Mouse (Mus musculus): ENCODE results near the gene Crkl. TPM values are rescaled to one million over a fixed set of nuclear protein-coding genes. Genes with fewer than 3 reads are reported as not detected.
"Not testable (repeated sequence)": the region's sequence is repeated elsewhere in the genome, so short reads cannot be mapped to it uniquely, and the experiment has no call there.

The Crkl gene
- polyA plus RNA-seq, 1 experiment from 2014 or later = 59.9 TPM

DNA sequence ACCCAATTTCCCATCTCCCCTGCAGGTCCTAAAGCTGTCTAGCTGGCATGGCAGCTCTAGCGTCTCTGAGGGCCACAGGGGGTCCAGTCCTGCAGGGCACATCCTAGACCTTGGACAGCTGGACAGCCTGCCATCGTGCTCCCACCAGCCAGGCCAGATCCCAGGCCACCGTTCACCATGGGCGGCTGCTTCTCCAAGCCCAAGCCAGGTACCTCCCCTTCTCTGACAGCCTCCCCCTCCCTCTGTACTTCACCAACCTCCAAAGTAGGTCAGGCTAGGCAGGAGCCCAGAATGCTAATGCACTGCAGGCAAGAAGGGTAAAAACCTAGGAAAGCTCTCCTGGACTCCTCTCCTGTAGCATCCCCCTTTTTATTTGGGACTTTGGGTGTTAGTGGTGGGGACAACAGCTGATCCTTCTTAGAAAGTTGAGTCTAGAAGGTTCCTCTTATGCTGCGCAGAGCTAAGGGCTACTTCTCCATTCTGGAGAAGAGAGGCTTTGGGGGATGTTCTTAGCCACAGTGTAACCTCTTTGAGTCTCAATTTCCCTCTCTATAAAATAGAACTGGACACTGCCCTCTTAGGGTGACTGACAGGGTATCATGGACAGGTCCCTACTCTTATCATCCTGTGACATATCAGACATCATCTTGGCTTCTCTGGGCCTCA, 40.2 kb downstream of the Crkl start:
- H3K9ac ChIP-seq (ENCODE audit: low read depth, low read length) = no peak overlapping the region
- no peak overlapping the region for H3K4me3 ChIP-seq (ENCODE audit: low read depth, low read length)
- no peak overlapping the region for H3K4me2 ChIP-seq (ENCODE audit: low read depth, low read length)
- WGBS = 71% methylated on average over 5 of the region's 5 CpGs
- 0 out of 2 replicates have a peak, but pooled peaks cover 9% of the 10 kb centered on the region for H3K4me1 ChIP-seq (ENCODE audit: control insufficient read depth, insufficient read depth, low read length)
- no peak overlapping the region for H3K27ac ChIP-seq (replicated peaks; ENCODE audit: low read depth, low read length)
- peaks cover 12% of the 10 kb centered on the region; the same call in 1 of the 2 replicates for H3K36me3 ChIP-seq (ENCODE audit: control insufficient read depth, insufficient read depth, low read length)
- no peaks in the 10 kb centered on the region for H3K9me3 ChIP-seq (ENCODE audit: control insufficient read depth, low read length)
- no peak for ATAC-seq (ENCODE audit: low read depth)
- DNase-seq (ENCODE audit: low spot score) = no peak
- H3K27me3 ChIP-seq (replicated peaks; ENCODE audit: control insufficient read depth, insufficient read depth, low read length) = peaks cover 12% of the 10 kb centered on the region; the same call in 1 of the 2 replicates

DNA sequence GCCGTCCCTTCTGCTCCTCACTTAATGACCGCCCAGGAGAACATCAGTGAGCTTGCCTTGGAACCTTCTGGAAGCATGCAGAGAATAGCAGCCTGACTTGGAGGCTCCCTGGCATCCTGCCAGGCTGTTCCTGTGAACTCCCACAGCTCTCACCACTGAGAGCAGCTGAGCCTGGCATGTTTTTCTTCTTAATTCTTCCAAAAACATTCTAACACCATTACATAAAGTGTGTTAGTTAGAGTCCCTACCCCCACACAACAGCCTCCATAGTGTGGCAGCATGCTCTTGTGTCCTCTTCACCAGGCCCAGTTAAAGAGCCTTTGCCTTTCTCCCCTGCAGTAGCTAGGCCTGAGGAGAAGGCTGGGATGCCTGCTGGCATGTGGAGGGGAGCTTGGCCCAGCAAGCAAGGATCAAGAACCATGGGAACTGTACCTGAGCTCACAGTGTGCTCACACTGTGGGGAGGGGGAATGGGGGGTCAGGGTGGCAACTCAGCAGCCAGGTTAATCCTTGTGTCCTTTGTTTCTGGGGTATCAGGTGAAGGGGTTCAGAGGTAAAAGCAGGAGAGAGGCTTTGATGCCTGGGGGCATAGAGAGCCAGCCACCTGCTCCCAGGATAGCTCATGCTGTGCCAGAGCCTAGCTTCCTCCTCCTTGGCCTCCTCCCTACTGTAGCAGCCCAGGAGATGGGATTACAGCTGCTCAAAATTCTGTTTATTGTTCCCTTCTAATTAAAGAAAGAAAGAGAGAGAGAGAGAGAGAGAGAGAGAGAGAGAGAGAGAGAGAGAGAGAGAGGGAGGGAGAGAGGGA, 44.9 kb downstream of the Crkl start:
- no peak overlapping the region for H3K4me3 ChIP-seq (ENCODE audit: low read depth, low read length)
- 0 out of 2 replicates have a peak, but pooled peaks cover 9% of the 10 kb centered on the region for H3K4me1 ChIP-seq (ENCODE audit: control insufficient read depth, insufficient read depth, low read length)
- ATAC-seq (ENCODE audit: low read depth) (peak; percentile 80), DNase-seq (ENCODE audit: low spot score) (peak; percentile 88)
- H3K36me3 ChIP-seq (ENCODE audit: control insufficient read depth, insufficient read depth, low read length) = no peaks in the 10 kb centered on the region
- H3K27ac ChIP-seq (replicated peaks; ENCODE audit: low read depth, low read length) = no peak overlapping the region
- H3K9ac ChIP-seq (ENCODE audit: low read depth, low read length) = no peak overlapping the region
- no peak overlapping the region for H3K4me2 ChIP-seq (ENCODE audit: low read depth, low read length)
- 74% methylated on average over 2 of the region's 2 CpGs for WGBS
- no peaks in the 10 kb centered on the region for H3K9me3 ChIP-seq (ENCODE audit: control insufficient read depth, low read length)
- no peaks in the 10 kb centered on the region for H3K27me3 ChIP-seq (replicated peaks; ENCODE audit: control insufficient read depth, insufficient read depth, low read length)

DNA sequence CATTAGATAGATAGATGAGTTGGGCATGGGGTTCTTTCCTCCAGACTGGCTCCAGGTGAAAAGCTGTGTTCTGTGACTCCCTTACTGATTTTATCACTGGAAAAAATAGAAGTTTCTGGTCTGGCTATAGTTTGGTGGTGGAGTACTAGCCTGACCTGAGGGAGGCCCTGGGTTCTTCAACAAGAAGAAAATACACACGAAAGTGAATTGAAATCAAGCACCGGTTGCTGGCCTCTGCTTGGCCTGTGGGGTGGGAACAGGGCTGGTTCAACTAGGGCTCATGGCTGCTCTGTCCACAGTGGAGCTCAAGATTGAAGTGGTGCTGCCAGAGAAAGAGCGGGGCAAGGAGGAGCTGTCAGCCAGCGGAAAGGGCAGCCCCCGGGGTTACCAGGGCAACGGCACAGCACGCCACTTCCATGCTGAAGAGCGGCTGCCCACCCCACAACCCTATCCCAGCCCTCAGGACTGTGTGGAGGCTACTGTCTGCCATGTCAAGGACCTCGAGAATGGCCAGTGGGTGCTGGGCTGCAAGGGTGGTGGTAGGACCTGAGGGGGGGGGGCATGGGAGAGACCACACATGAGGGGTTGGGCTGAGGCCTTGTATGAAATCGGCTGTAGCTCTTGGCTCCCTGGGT, 47.6 kb downstream of the Crkl start:
- ATAC-seq (ENCODE audit: low read depth) (peak; percentile 44; the same call in 1 of the 2 replicates), DNase-seq (ENCODE audit: low spot score) (no peak)
- H3K36me3 ChIP-seq (ENCODE audit: control insufficient read depth, insufficient read depth, low read length) = no peaks in the 10 kb centered on the region
- H3K9ac ChIP-seq (ENCODE audit: low read depth, low read length) = no peak overlapping the region
- H3K27ac ChIP-seq (replicated peaks; ENCODE audit: low read depth, low read length) = no peak overlapping the region
- no peak overlapping the region for H3K4me2 ChIP-seq (ENCODE audit: low read depth, low read length)
- H3K4me1 ChIP-seq (ENCODE audit: control insufficient read depth, insufficient read depth, low read length) = 0 out of 2 replicates have a peak, but pooled peaks cover 9% of the 10 kb centered on the region
- no peaks in the 10 kb centered on the region for H3K27me3 ChIP-seq (replicated peaks; ENCODE audit: control insufficient read depth, insufficient read depth, low read length)
- H3K9me3 ChIP-seq (ENCODE audit: control insufficient read depth, low read length) = no peaks in the 10 kb centered on the region
- WGBS = 36% methylated on average over 10 of the region's 10 CpGs
- no peak overlapping the region for H3K4me3 ChIP-seq (ENCODE audit: low read depth, low read length)

DNA sequence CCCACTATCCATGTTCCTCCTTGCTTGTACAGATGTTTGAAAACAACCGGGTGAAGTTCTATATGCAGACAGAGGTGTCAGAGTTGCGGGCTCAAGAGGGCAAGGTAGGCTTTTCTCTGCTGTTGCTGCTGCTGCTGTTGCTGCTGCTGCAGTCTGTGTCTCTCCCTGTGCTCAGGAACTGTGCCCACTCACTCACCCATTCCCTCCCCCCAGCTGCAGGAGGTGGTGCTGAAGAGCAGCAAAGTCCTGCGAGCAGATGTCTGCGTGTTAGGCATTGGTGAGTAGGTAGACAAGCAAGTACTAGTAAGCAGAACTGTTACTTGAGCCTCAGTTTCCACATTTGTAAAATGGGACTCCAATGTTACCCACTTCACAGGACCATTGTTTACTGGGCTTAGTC, 50.9 kb downstream of the Crkl start:
- H3K4me3 ChIP-seq (ENCODE audit: low read depth, low read length) = no peak overlapping the region

DNA sequence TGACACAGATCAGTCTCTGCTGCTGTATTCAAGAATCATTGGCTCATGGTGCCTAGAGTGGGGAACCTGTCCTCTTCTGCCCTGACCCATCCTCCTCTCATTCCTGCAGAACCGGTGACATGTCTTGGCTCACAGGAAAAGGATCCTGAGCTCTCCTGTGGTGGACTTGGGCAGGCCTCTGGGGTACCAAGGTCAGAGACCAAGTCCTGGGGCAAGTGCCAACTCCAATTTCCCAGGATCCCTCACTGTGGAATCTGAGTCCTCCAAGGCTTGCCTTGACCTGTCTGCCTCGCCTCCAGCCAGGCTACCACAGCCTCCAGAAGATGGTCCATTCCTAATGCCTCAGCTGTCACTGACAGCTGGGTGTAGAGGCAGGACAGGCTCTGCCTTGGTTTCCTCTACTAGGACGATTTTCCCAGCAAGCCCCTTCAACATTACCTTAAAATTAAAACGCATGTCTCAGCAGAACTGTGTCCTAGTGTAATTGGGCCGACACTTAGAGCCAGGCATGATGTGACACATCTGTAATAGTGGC, 55.3 kb downstream of the Crkl start:
- Histone ChIP-seq H3K4me1 (ENCODE audit: control insufficient read depth, insufficient read depth, low read length) (peaks cover 10% of the 10 kb centered on the region), H3K27ac (replicated peaks; ENCODE audit: low read depth, low read length) (no peak overlapping the region), H3K4me2 (ENCODE audit: low read depth, low read length) (no peak overlapping the region), H3K27me3 (replicated peaks; ENCODE audit: control insufficient read depth, insufficient read depth, low read length) (no peaks in the 10 kb centered on the region), H3K9me3 (ENCODE audit: control insufficient read depth, low read length) (no peaks in the 10 kb centered on the region), H3K9ac (ENCODE audit: low read depth, low read length) (no peak overlapping the region), H3K36me3 (ENCODE audit: control insufficient read depth, insufficient read depth, low read length) (peaks cover 9% of the 10 kb centered on the region), H3K4me3 (ENCODE audit: low read depth, low read length) (no peak overlapping the region)
- 81% methylated on average over 5 of the region's 5 CpGs for WGBS
- DNase-seq (ENCODE audit: low spot score) (no peak), ATAC-seq (ENCODE audit: low read depth) (no peak)

More for the DNA sequence above, 50.9 kb downstream of the Crkl start:
- H3K27ac ChIP-seq (replicated peaks; ENCODE audit: low read depth, low read length) = no peak overlapping the region
- no peak overlapping the region for H3K4me2 ChIP-seq (ENCODE audit: low read depth, low read length)
- ATAC-seq (ENCODE audit: low read depth) (no peak), DNase-seq (ENCODE audit: low spot score) (no peak)
- no peaks in the 10 kb centered on the region for H3K9me3 ChIP-seq (ENCODE audit: control insufficient read depth, low read length)
- 74% methylated on average over 4 of the region's 4 CpGs for WGBS
- no peaks in the 10 kb centered on the region for H3K27me3 ChIP-seq (replicated peaks; ENCODE audit: control insufficient read depth, insufficient read depth, low read length)
- no peak overlapping the region for H3K9ac ChIP-seq (ENCODE audit: low read depth, low read length)
- H3K4me1 ChIP-seq (ENCODE audit: control insufficient read depth, insufficient read depth, low read length) = no peaks in the 10 kb centered on the region
- no peaks in the 10 kb centered on the region for H3K36me3 ChIP-seq (ENCODE audit: control insufficient read depth, insufficient read depth, low read length)

DNA sequence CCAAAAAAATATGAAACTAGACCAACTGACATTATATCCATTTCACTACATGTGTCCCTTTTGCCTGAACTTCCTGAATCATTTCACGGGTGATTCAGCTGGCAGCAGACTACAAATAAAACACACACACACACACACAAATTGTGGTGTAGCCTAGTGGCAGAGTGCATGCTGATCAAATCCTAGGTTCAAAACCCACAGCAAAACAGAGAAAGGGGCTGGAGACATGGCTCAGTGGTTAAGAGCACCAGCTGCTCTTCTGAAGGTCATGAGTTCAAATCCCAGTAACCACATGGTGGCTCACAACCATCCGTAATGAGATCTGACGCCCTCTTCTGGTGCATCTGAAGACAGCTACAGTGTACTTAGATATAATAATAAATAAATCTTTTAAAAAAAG, 56.2 kb downstream of the Crkl start:
- H3K9me3 ChIP-seq (ENCODE audit: control insufficient read depth, low read length); DNase-seq (ENCODE audit: low spot score); H3K27me3 ChIP-seq (replicated peaks; ENCODE audit: control insufficient read depth, insufficient read depth, low read length); ATAC-seq (ENCODE audit: low read depth): not testable (repeated sequence)
- H3K4me3 ChIP-seq (ENCODE audit: low read depth, low read length) = peak overlapping the region; percentile 83
- H3K36me3 ChIP-seq (ENCODE audit: control insufficient read depth, insufficient read depth, low read length) = peaks cover 18% of the 10 kb centered on the region
- WGBS = 27% methylated on average over 3 of the region's 3 CpGs
- peak overlapping the region; percentile 87 for H3K4me2 ChIP-seq (ENCODE audit: low read depth, low read length)
- peaks cover 10% of the 10 kb centered on the region for H3K4me1 ChIP-seq (ENCODE audit: control insufficient read depth, insufficient read depth, low read length)
- peak overlapping the region; percentile 74 for H3K9ac ChIP-seq (ENCODE audit: low read depth, low read length)
- H3K27ac ChIP-seq (replicated peaks; ENCODE audit: low read depth, low read length) = peak overlapping the region; percentile 94

DNA sequence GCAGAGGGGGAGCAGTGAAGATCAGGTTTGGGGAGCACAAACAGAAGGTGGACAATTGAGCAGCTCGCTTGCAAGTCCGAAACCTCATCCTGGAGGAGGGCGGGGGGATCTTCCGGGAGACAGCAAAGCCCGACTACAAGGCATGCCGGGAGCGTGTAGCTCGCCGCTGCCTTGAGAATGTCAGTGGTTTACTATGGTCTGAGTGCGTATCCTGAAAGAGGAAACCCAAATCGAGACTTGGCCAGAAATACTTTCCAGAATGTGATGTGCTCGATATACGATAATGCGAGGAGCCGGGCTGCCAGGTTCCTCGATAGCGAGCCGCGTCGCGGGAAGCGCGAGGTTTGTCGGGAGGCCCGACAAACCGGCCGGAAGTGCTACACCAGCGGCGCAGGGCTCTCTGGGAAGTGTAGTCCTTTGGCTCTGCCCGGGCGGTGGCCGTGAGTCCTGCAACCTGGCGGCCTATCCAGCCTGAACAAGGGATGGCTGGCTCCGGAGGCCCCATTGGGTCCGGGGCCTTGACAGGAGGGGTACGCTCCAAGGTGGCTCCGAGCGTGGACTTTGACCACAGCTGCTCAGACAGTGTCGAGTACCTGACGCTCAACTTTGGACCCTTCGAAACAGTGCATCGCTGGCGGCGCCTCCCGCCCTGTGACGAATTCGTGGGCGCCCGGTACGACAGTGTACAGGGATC, 56.9 kb downstream of the Crkl start, which contains the start of gene Lztr1:
TSS of gene Lztr1 (plus strand) at position 143 of the 694 bp plus-strand sequence.
- WGBS = under 1% methylated on average over 48 of the region's 50 CpGs

DNA sequence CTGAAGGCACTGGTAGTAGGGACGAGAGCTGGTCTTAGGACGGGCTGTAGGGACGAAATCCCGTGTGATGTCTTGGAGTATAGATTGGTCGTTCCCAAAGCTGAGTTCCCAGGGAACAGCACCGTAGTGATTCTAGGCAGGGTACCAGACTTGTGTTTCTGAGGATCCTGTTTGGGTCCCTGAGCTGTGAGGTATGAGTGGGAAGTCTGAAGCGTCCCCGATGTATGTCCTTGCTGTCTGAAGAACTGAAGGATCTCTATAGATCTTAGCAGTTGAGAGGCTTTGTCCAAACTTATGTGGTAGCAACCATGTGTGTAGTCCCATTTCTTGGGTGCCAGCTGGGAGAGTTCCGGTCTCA, 57.4 kb downstream of the Crkl start:
- Histone ChIP-seq H3K4me3 (ENCODE audit: low read depth, low read length) (peak overlapping the region; percentile 83), H3K9ac (ENCODE audit: low read depth, low read length) (peak overlapping the region; percentile 74), H3K4me2 (ENCODE audit: low read depth, low read length) (peak overlapping the region; percentile 87), H3K9me3 (ENCODE audit: control insufficient read depth, low read length) (no peaks in the 10 kb centered on the region), H3K27me3 (replicated peaks; ENCODE audit: control insufficient read depth, insufficient read depth, low read length) (no peaks in the 10 kb centered on the region), H3K36me3 (ENCODE audit: control insufficient read depth, insufficient read depth, low read length) (peaks cover 28% of the 10 kb centered on the region), H3K4me1 (ENCODE audit: control insufficient read depth, insufficient read depth, low read length) (peaks cover 10% of the 10 kb centered on the region), H3K27ac (replicated peaks; ENCODE audit: low read depth, low read length) (peak overlapping the region; percentile 94)
- ATAC-seq (ENCODE audit: low read depth) = no peak; the same call in 1 of the 2 replicates
- no peak for DNase-seq (ENCODE audit: low spot score)
- WGBS = 13% methylated on average over 9 of the region's 9 CpGs

More for the DNA sequence above, 56.9 kb downstream of the Crkl start, which contains the start of gene Lztr1:
- peak within 1 kb of the TSS; percentile 74 for H3K9ac ChIP-seq (ENCODE audit: low read depth, low read length)
- no peaks in the 10 kb centered on the region for H3K9me3 ChIP-seq (ENCODE audit: control insufficient read depth, low read length)
- no peaks in the 10 kb centered on the region for H3K27me3 ChIP-seq (replicated peaks; ENCODE audit: control insufficient read depth, insufficient read depth, low read length)
- peak within 1 kb of the TSS; percentile 94 for H3K27ac ChIP-seq (replicated peaks; ENCODE audit: low read depth, low read length)
- peaks cover 25% of the 10 kb centered on the region for H3K36me3 ChIP-seq (ENCODE audit: control insufficient read depth, insufficient read depth, low read length)
- H3K4me2 ChIP-seq (ENCODE audit: low read depth, low read length) = peak within 1 kb of the TSS; percentile 87
- DNase-seq (ENCODE audit: low spot score) (peak; percentile 96), ATAC-seq (ENCODE audit: low read depth) (peak; percentile 98)
- peaks cover 10% of the 10 kb centered on the region for H3K4me1 ChIP-seq (ENCODE audit: control insufficient read depth, insufficient read depth, low read length)
- peak within 1 kb of the TSS; percentile 83 for H3K4me3 ChIP-seq (ENCODE audit: low read depth, low read length)
